Mouse (Mus musculus): ENCODE data around the gene Slc22a6.

DNA sequence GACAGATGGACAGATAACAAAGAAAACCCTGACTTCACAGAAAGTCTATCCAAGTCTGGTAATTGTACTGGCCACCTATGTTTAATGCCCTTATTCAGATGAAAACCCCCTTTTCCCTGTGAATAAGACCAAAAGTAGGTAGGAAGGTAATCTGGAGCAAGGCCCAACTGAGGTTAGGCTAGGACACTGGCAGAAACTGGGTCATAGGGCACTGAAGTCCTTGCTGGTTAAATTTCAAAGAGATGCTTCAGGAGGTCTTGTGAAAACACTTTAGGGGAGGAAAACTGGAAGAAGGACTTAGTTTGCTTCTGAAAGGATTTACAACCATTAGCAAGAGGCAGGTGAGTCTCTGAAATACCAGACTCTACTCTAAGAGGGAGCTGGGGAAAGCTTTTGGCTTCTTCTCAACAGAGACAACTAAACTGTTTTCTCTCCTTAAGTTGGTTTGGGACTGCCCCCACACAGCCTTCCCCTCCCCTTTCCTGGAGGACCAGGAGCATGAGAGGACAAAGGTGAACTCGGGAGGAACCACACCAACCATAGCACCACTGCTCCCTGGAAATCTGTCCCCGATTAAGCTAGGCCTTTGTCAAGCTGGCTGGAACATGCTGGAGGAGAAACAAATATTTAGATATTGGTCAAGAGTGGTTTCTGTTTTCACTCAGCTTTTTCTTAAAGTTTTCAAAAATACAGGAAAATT, 47.3 kb upstream of the Slc22a6 start:
- no peak for TF ChIP-seq CTCF (IDR thresholded peaks at IDR 0.05; ENCODE audit: extremely low read depth, insufficient read depth, low read length)
- TF ChIP-seq POLR2A (IDR thresholded peaks at IDR 0.05; ENCODE audit: extremely low read depth, insufficient read depth, low read length), result no peak
